Mouse (Mus musculus): ENCODE data around the gene Nat14. TPM values are rescaled to one million over a fixed set of nuclear protein-coding genes. Genes with fewer than 3 reads are reported as not detected.
A peak's percentile ranks its signal among the peaks of the same experiment; 100 is the strongest.

Gene Nat14
- polyA plus RNA-seq, 1 experiment from 2014 or later, result 15.1 TPM

- no peak for ATAC-seq (ENCODE audit: low FRiP score, low read depth)
- H3K4me1 ChIP-seq, result peaks cover 67% of the 10 kb centered on the region
Observed at GRCm38 (mm10) chr7:4920976-4921823, 628 bp upstream of the Nat14 start.

DNA sequence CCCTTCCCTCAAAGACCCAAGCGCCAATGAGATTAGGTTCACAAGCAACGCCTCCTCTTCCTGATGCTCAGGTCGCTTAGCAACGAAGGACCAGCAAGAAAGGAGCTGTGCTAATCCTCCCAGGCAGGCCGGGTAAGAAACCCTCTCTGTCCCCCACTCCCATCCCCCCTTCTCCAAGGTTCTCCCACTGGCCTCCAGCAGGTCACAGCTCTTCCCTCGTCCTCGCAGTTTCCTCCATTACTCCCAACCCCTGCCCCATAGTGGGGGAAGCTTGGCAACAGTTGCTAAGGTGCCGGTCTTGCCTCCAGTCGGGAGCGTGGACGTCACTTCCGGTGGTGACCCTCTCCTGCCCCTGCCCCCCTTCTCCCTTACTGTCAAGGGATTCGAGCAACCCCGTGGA is 680 bp downstream of the Nat14 start:
- Histone ChIP-seq H3K4me2 (replicated peaks) (peak overlapping the region; percentile 78), H3K36me3 (peaks cover 40% of the 10 kb centered on the region), H3K27me3 (no peaks in the 10 kb centered on the region), H3K27ac (replicated peaks) (peak overlapping the region; percentile 98), H3K9me3 (no peaks in the 10 kb centered on the region), H3K4me3 (peak overlapping the region; percentile 40), H3K4me1 (peaks cover 64% of the 10 kb centered on the region), H3K9ac (replicated peaks) (peak overlapping the region; percentile 69; the same call in 1 of the 2 replicates)
- peak; percentile 81 for ATAC-seq (ENCODE audit: low FRiP score, low read depth)
- WGBS, result 0% methylated on average over 14 of the region's 14 CpGs

More at GRCm38 (mm10) chr7:4920976-4921823, 628 bp upstream of the Nat14 start:
- peak overlapping the region; percentile 98 for H3K27ac ChIP-seq (replicated peaks)
- H3K9ac ChIP-seq (replicated peaks), result peak overlapping the region; percentile 50
- no peaks in the 10 kb centered on the region for H3K27me3 ChIP-seq
- H3K9me3 ChIP-seq, result no peaks in the 10 kb centered on the region
- H3K4me3 ChIP-seq, result peak overlapping the region; percentile 40; the same call in 1 of the 2 replicates
- peak overlapping the region; percentile 78 for H3K4me2 ChIP-seq (replicated peaks)
- 60% methylated on average over 23 of the region's 23 CpGs for WGBS
- H3K36me3 ChIP-seq, result peaks cover 45% of the 10 kb centered on the region

DNA sequence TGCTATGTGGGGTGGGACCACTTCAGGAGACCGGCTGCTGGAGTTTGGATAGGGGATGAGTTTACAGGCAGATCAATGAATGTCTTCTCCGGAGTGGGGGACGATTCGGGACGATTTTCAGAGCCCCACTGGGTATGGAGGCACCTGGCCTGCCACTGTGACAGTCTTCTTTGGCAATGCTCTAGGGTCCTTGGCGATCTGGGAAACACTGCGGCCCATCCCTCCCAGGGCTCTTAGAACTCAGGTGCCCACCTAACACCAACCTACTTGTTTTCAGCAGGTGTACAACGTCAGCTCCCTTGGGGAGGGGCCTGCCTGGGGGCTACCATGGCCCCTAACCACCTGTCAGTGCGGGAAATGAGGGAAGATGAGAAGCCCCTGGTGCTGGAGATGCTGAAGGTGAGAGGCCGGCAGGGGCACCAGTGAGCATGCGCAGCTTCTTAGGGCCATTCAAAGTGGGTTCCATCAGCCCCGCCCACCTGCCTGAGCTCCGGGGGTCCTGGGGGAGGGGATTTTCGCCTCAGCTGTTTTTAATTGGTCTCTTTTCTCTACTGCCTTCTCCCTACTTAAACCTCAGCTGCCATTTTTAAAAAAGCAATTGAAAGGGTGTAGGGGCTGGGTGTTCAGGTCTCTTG is 1.2 kb downstream of the Nat14 start:
- H3K36me3 ChIP-seq, result peaks cover 35% of the 10 kb centered on the region
- H3K9ac ChIP-seq (replicated peaks), result peak overlapping the region; percentile 69
- H3K4me3 ChIP-seq, result peak overlapping the region; percentile 40
- H3K4me1 ChIP-seq, result peaks cover 64% of the 10 kb centered on the region
- no peaks in the 10 kb centered on the region for H3K27me3 ChIP-seq
- H3K4me2 ChIP-seq (replicated peaks), result peak overlapping the region; percentile 78
- H3K9me3 ChIP-seq, result no peaks in the 10 kb centered on the region
- WGBS, result 1% methylated on average over 14 of the region's 14 CpGs
- ATAC-seq (ENCODE audit: low FRiP score, low read depth), result peak; percentile 42
- H3K27ac ChIP-seq (replicated peaks), result peak overlapping the region; percentile 98

DNA sequence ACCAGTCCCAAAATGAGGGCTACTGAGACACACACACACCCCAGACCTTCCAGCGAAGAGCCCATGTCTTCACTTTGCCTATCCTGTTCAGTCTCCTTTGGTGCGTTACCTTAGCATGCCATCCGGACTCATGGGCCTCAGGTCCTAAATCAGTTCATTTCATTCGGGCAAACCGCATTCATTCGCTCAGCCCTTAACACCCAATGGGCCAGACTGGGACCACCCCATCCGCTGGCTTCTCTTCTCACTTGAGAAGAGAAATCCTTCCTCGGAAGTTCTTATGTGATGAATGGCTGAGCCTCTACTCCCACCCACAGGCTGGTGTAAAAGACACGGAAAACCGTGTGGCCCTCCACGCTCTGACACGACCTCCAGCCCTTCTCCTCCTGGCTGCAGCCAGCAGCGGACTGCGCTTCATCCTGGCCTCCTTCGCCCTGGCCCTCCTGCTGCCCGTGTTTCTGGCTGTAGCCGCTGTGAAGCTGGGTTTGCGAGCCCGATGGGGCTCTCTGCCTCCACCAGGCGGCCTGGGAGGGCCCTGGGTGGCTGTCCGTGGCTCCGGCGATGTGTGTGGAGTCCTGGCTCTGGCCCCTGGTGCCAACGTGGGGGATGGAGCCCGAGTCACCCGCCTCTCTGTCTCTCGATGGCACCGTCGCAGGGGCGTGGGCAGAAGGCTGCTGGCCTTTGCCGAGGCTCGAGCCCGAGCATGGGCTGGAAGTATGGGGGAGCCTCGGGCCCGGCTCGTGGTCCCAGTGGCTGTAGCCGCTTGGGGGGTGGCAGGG is 1.9 kb downstream of the Nat14 start:
- peak; percentile 9 for ATAC-seq (ENCODE audit: low FRiP score, low read depth)
- peak overlapping the region; percentile 40 for H3K4me3 ChIP-seq
- H3K9ac ChIP-seq (replicated peaks), result peak overlapping the region; percentile 69
- H3K4me2 ChIP-seq (replicated peaks), result peak overlapping the region; percentile 78
- H3K36me3 ChIP-seq, result peaks cover 27% of the 10 kb centered on the region
- 3% methylated on average over 37 of the region's 37 CpGs for WGBS
- H3K4me1 ChIP-seq, result peaks cover 64% of the 10 kb centered on the region
- H3K27me3 ChIP-seq, result no peaks in the 10 kb centered on the region
- H3K27ac ChIP-seq (replicated peaks), result peak overlapping the region; percentile 98
- H3K9me3 ChIP-seq, result no peaks in the 10 kb centered on the region

DNA sequence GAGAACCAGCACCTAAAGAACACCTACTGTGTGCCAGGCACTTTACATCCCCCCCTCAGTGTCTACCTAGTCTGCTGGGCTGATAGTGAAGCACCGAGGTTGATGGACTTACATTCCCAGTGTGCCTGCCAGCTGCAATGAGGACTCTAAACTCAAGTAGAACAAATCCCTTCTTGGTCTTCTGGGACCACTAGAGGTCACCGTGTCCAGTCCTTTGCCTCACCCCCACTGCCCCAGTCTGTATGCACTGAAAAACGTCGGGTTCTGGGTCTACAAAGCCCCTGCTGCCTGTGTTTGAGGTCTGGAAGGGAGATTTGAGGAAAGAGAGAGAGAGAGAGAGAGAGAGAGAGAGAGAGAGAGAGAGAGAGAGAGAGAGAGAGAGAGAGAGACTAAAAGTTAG is 2.7 kb downstream of the Nat14 start:
- no peaks in the 10 kb centered on the region for H3K27me3 ChIP-seq
- H3K4me1 ChIP-seq, result peaks cover 64% of the 10 kb centered on the region
- peak overlapping the region; percentile 69; the same call in 1 of the 2 replicates for H3K9ac ChIP-seq (replicated peaks)
- H3K4me2 ChIP-seq (replicated peaks), result peak overlapping the region; percentile 78
- no peak for ATAC-seq (ENCODE audit: low FRiP score, low read depth)
- peak overlapping the region; percentile 98 for H3K27ac ChIP-seq (replicated peaks)
- H3K36me3 ChIP-seq, result peaks cover 20% of the 10 kb centered on the region
- no peaks in the 10 kb centered on the region for H3K9me3 ChIP-seq
- peak overlapping the region; percentile 40; the same call in 1 of the 2 replicates for H3K4me3 ChIP-seq
- WGBS, result 4% methylated on average over 4 of the region's 4 CpGs

DNA sequence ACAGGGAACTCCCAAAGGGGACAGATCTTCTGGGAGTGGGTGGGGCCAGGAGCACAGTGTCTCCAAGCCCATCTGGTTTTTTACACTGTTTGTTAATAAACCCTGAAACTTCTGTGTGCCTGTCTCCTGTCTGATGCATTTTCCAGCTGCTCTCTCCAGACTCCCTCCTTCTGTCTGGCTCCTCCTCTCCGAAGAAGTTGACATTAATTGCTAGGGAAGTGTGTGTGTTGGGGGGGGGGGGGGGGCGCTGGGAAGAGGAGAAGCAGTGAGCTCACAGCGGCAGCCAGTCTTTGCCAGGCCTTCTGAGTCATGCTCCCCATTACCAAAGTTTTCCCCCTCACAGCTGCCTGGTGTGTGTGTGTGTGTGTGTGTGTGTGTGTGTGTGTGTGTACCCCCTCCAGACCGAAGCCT is 3.1 kb downstream of the Nat14 start:
- Histone ChIP-seq H3K4me1 (peaks cover 64% of the 10 kb centered on the region), H3K9ac (replicated peaks) (0 out of 2 replicates have a peak overlapping the region, but pooled peaks have one; percentile 11), H3K4me3 (no peak overlapping the region), H3K9me3 (no peaks in the 10 kb centered on the region), H3K36me3 (peaks cover 16% of the 10 kb centered on the region), H3K27me3 (no peaks in the 10 kb centered on the region), H3K27ac (replicated peaks) (peak overlapping the region; percentile 98), H3K4me2 (replicated peaks) (peak overlapping the region; percentile 78)
- no peak for ATAC-seq (ENCODE audit: low FRiP score, low read depth)
- 13% methylated on average over 3 of the region's 4 CpGs for WGBS

- 2% methylated on average over 6 of the region's 6 CpGs for WGBS
Observed at GRCm38 (mm10) chr7:4925441-4926381, 3.9 kb downstream of the Nat14 start, which contains the start of gene Ssc5d. Gene Ssc5d (plus strand): TSS chr7:4925785.

GRCm38 (mm10) chr7:4926849-4927248 is 5.0 kb downstream of the Nat14 start:
- Histone ChIP-seq H3K4me2 (replicated peaks) (no peak overlapping the region), H3K4me3 (no peak overlapping the region), H3K4me1 (peaks cover 51% of the 10 kb centered on the region), H3K27ac (replicated peaks) (no peak overlapping the region), H3K9ac (replicated peaks) (peak overlapping the region; percentile 46; the same call in 1 of the 2 replicates), H3K36me3 (no peaks in the 10 kb centered on the region), H3K9me3 (no peaks in the 10 kb centered on the region), H3K27me3 (no peaks in the 10 kb centered on the region)
- no peak for ATAC-seq (ENCODE audit: low FRiP score, low read depth)
- 73% methylated on average over 16 of the region's 16 CpGs for WGBS

More at GRCm38 (mm10) chr7:4925441-4926381, 3.9 kb downstream of the Nat14 start, which contains the start of gene Ssc5d:
- H3K27ac ChIP-seq (replicated peaks), result peak within 1 kb of the TSS; percentile 98
- H3K4me1 ChIP-seq, result peaks cover 62% of the 10 kb centered on the region
- H3K4me3 ChIP-seq, result no peak within 1 kb of the TSS
- peak within 1 kb of the TSS; percentile 78 for H3K4me2 ChIP-seq (replicated peaks)
- peak; percentile 34 for ATAC-seq (ENCODE audit: low FRiP score, low read depth)
- peak within 1 kb of the TSS; percentile 46 for H3K9ac ChIP-seq (replicated peaks)
- H3K9me3 ChIP-seq, result no peaks in the 10 kb centered on the region
- peaks cover 8% of the 10 kb centered on the region for H3K36me3 ChIP-seq
- no peaks in the 10 kb centered on the region for H3K27me3 ChIP-seq

DNA sequence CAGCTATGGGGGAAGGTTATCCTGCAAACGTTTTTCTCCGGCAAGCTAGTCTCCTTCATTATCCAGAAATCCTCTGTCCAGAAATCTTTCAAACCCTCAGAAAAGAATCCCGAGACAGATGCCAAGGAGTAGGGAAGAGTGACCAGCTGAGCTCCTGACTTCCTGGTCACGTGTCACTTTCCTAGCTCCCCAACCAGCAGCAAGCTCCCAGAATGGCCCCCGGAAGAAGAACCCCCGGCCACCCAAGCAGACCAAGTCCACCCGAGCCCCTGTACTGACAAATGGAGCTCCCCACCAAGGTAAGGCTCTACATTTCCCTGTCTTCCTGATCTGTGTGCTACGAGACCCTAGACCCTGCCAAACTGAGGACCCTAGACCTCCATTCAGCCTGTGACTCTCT is 5.9 kb downstream of the Nat14 start:
- Histone ChIP-seq H3K36me3 (no peaks in the 10 kb centered on the region), H3K9ac (replicated peaks) (no peak overlapping the region), H3K4me3 (no peak overlapping the region), H3K27me3 (no peaks in the 10 kb centered on the region), H3K9me3 (no peaks in the 10 kb centered on the region), H3K4me1 (peaks cover 42% of the 10 kb centered on the region), H3K4me2 (replicated peaks) (no peak overlapping the region), H3K27ac (replicated peaks) (no peak overlapping the region)
- ATAC-seq (ENCODE audit: low FRiP score, low read depth), result no peak
- 59% methylated on average over 8 of the region's 8 CpGs for WGBS

DNA sequence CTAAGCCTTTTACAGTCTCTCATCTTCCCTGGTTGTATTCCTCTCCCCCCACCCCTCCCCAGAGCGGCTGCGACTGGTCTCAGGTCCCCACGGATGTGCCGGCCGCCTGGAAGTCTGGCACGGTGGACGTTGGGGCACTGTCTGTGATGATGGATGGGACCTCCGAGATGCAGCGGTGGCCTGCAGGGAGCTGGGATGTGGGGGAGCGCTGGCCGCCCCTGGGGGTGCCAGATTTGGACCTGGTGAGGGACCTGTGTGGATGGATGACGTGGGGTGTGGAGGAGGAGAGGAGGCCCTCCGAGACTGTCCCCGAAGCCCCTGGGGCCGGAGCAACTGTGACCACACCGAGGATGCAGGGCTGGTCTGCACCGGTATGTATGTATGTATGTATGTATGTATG is 6.5 kb downstream of the Nat14 start:
- Histone ChIP-seq H3K27ac (replicated peaks) (no peak overlapping the region), H3K9me3 (no peaks in the 10 kb centered on the region), H3K9ac (replicated peaks) (no peak overlapping the region; the same call in 1 of the 2 replicates), H3K4me1 (peaks cover 37% of the 10 kb centered on the region), H3K27me3 (no peaks in the 10 kb centered on the region), H3K36me3 (no peaks in the 10 kb centered on the region), H3K4me3 (no peak overlapping the region), H3K4me2 (replicated peaks) (no peak overlapping the region)
- ATAC-seq (ENCODE audit: low FRiP score, low read depth), result no peak
- WGBS, result 88% methylated on average over 15 of the region's 17 CpGs

- Histone ChIP-seq H3K9ac (replicated peaks) (no peak overlapping the region), H3K9me3 (no peaks in the 10 kb centered on the region), H3K27me3 (no peaks in the 10 kb centered on the region), H3K4me1 (no peaks in the 10 kb centered on the region), H3K4me2 (replicated peaks) (no peak overlapping the region), H3K36me3 (no peaks in the 10 kb centered on the region), H3K27ac (replicated peaks) (no peak overlapping the region), H3K4me3 (no peak overlapping the region)
- ATAC-seq (ENCODE audit: low FRiP score, low read depth), result no peak
- 80% methylated on average over 12 of the region's 12 CpGs for WGBS
Observed at GRCm38 (mm10) chr7:4933103-4933502, 11.3 kb downstream of the Nat14 start.

Data from midbrain, embryonic 12.5 days (tissue).